Mouse (Mus musculus): Measurements from ENCODE around the gene Slit3. TPM values are rescaled to one million over a fixed set of nuclear protein-coding genes. Genes with fewer than 3 reads are reported as not detected.

Slit3 gene
- total RNA-seq, 2 experiments from 2014 or later: not detected

- no peak for ATAC-seq (replicated peaks; ENCODE audit: low FRiP score, poor library complexity, severe bottlenecking)
These were observed 576.5 kb downstream of the Slit3 start for GRCm38 (mm10) chr11:35697476-35697875.

GRCm38 (mm10) chr11:35698901-35699300 lies 577.9 kb downstream of the Slit3 start:
- ATAC-seq (replicated peaks; ENCODE audit: low FRiP score, poor library complexity, severe bottlenecking): no peak

- no peak for ATAC-seq (replicated peaks; ENCODE audit: low FRiP score, poor library complexity, severe bottlenecking)
These were observed 582.4 kb downstream of the Slit3 start for GRCm38 (mm10) chr11:35703471-35703870.

- ATAC-seq (replicated peaks; ENCODE audit: low FRiP score, poor library complexity, severe bottlenecking): no peak
These were observed 583.4 kb downstream of the Slit3 start for GRCm38 (mm10) chr11:35704381-35704780.

GRCm38 (mm10) chr11:35704927-35705326 lies 583.9 kb downstream of the Slit3 start:
- ATAC-seq (replicated peaks; ENCODE audit: low FRiP score, poor library complexity, severe bottlenecking): no peak

- ATAC-seq (replicated peaks; ENCODE audit: low FRiP score, poor library complexity, severe bottlenecking): no peak
These were observed 586.4 kb downstream of the Slit3 start for GRCm38 (mm10) chr11:35707431-35707830.

GRCm38 (mm10) chr11:35711314-35711713 lies 590.3 kb downstream of the Slit3 start:
- ATAC-seq (replicated peaks; ENCODE audit: low FRiP score, poor library complexity, severe bottlenecking): no peak

GRCm38 (mm10) chr11:35718881-35719280 lies 597.9 kb downstream of the Slit3 start:
- ATAC-seq (replicated peaks; ENCODE audit: low FRiP score, poor library complexity, severe bottlenecking): no peak

- no peak for ATAC-seq (replicated peaks; ENCODE audit: low FRiP score, poor library complexity, severe bottlenecking)
These were observed 602.9 kb downstream of the Slit3 start for GRCm38 (mm10) chr11:35723876-35724275.

- ATAC-seq (replicated peaks; ENCODE audit: low FRiP score, poor library complexity, severe bottlenecking): no peak
These were observed 605.4 kb downstream of the Slit3 start for GRCm38 (mm10) chr11:35726341-35726846.

- no peak for ATAC-seq (replicated peaks; ENCODE audit: low FRiP score, poor library complexity, severe bottlenecking)
These were observed 607.2 kb downstream of the Slit3 start for GRCm38 (mm10) chr11:35728200-35728599.

GRCm38 (mm10) chr11:35729186-35729585 lies 608.2 kb downstream of the Slit3 start:
- no peak for ATAC-seq (replicated peaks; ENCODE audit: low FRiP score, poor library complexity, severe bottlenecking)

GRCm38 (mm10) chr11:35732366-35732765 lies 611.3 kb downstream of the Slit3 start:
- no peak for ATAC-seq (replicated peaks; ENCODE audit: low FRiP score, poor library complexity, severe bottlenecking)

GRCm38 (mm10) chr11:35736817-35737216 lies 615.8 kb downstream of the Slit3 start:
- ATAC-seq (replicated peaks; ENCODE audit: low FRiP score, poor library complexity, severe bottlenecking): no peak

GRCm38 (mm10) chr11:35737262-35737661 lies 616.2 kb downstream of the Slit3 start:
- ATAC-seq (replicated peaks; ENCODE audit: low FRiP score, poor library complexity, severe bottlenecking): no peak

GRCm38 (mm10) chr11:35738102-35738501 lies 617.1 kb downstream of the Slit3 start:
- ATAC-seq (replicated peaks; ENCODE audit: low FRiP score, poor library complexity, severe bottlenecking): no peak

- ATAC-seq (replicated peaks; ENCODE audit: low FRiP score, poor library complexity, severe bottlenecking): no peak
These were observed 622.6 kb downstream of the Slit3 start for GRCm38 (mm10) chr11:35743586-35743985.

- no peak for ATAC-seq (replicated peaks; ENCODE audit: low FRiP score, poor library complexity, severe bottlenecking)
These were observed 623.5 kb downstream of the Slit3 start for GRCm38 (mm10) chr11:35744571-35744970.

- ATAC-seq (replicated peaks; ENCODE audit: low FRiP score, poor library complexity, severe bottlenecking): no peak
These were observed 629.6 kb downstream of the Slit3 start for GRCm38 (mm10) chr11:35750578-35750977.

- no peak for ATAC-seq (replicated peaks; ENCODE audit: low FRiP score, poor library complexity, severe bottlenecking)
These were observed 633.9 kb downstream of the Slit3 start for GRCm38 (mm10) chr11:35754906-35755418.

GRCm38 (mm10) chr11:35755546-35755945 lies 634.5 kb downstream of the Slit3 start:
- no peak for ATAC-seq (replicated peaks; ENCODE audit: low FRiP score, poor library complexity, severe bottlenecking)

Measured in erythroid progenitor cell, adult 5-6 weeks (primary cell).